Mouse (Mus musculus) frontal cortex, adult 2 months (tissue): ENCODE measurements around the gene Atp6v0e. TPM values are rescaled to one million over a fixed set of nuclear protein-coding genes. Genes with fewer than 3 reads are reported as not detected.

Source experiments
- DNase-seq, 2 experiments: peaks; one replicate each; pipeline ENCODE4 v3.0.0; 2022; ENCODE audit warnings: low spot score in 1 of 2; ENCODE audit errors: extremely low spot score in 1 of 2
- polyA plus RNA-seq: library from polyadenylated mRNA; depleted of rRNA; stranded (reverse); fragments of >200 nt; gene quantifications from 2 replicates; pipeline ENCODE4 v1.2.3, GENCODE M21; 2012; rRNA removed

The Atp6v0e gene
- polyA plus RNA-seq: 80.3 and 80.9 TPM in 2 replicates

GRCm38 (mm10) chr17:26662978-26663683 lies at the start of gene Atp6v0e:
Gene Atp6v0e, plus strand, starts transcription at chr17:26663231.
- peak; percentile 91 to 99 for DNase-seq

GRCm38 (mm10) chr17:26614286-26614685 lies 48.7 kb upstream of the Atp6v0e start:
- DNase-seq: no peak

DNA sequence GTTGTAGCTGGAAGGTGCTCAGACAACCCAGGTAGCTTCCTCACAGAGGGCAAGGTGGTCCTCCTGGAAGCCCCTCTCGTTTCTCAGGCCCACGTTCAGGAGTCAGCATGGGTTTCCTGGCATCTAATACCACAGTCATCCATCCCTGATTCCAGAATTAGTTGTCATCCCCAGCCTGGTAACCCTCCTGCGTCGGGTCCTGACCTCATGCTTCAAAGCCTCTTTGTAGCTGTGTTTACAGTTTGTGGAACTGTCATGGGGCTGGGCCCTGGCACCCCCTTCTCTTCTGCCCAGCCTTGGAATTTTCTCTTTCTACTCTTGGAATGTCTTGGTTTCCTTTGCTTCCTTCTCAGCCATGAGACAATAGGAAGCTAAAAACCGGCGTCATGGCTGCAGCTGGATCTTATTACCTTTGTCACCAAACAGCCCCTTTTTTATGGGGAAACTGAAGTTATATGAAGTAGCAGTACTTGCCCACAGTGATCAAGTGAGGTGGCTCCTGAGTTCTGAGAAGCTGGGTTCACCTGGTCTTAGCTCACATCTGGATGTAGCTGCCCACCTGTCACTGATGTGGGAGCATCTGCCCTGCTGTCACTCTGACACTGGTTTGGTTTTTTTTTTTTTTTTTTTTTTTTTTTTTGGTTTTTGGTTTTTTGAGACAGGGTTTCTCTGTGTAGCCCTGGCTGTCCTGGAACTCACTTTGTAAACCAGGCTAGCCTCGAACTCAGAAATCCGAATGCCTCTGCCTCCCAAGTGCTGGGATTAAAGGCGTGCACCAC lies 48.1 kb upstream of the Atp6v0e start:
- DNase-seq: no peak

GRCm38 (mm10) chr17:26616696-26617095 lies 46.3 kb upstream of the Atp6v0e start:
- DNase-seq: no peak

DNA sequence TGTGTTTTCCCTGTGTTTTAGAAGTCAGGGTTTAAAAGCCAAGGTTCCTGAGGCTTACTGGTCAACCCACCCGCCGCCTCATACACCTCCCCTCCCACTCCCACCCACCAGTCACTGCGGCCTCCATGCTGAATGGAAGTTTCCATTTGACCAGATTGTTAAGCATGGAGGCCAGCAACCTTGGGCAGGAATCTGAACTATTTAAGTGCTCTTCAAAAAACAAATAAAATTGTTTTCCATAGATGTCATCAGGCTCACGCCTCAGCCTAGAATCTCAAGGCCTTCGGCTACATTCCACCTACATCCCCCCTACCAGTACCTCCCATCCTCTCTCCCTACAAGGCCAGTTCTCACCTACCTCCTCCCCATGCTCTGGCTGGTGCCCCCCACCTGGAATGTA lies 44.5 kb upstream of the Atp6v0e start:
- no peak for DNase-seq

GRCm38 (mm10) chr17:26619577-26619976 lies 43.5 kb upstream of the Atp6v0e start:
- DNase-seq: no peak

GRCm38 (mm10) chr17:26620292-26620691 lies 42.7 kb upstream of the Atp6v0e start:
- DNase-seq: no peak

GRCm38 (mm10) chr17:26620786-26621766 lies 42.0 kb upstream of the Atp6v0e start:
- DNase-seq: peak in 1 of 2 experiments; percentile 60

DNA sequence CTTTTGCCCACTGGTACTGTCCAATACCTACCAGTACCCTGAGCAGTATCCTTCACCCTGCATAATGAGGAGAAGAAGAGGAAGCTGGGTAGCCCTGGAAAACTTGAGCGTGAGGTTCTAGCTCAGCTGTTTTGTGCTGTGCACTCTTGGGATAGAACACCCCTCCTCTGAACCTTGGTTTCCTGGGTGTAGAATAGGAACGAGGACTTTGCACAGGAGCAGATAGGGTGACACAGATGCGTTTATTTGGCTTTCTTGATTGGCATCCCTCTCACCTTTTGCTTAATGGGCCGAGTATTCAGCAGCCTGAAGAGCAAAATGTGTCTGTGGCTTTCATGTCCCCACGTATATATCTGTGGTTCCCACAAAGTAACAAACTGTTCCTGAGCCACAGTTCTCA lies 41.1 kb upstream of the Atp6v0e start:
- DNase-seq: no peak

DNA sequence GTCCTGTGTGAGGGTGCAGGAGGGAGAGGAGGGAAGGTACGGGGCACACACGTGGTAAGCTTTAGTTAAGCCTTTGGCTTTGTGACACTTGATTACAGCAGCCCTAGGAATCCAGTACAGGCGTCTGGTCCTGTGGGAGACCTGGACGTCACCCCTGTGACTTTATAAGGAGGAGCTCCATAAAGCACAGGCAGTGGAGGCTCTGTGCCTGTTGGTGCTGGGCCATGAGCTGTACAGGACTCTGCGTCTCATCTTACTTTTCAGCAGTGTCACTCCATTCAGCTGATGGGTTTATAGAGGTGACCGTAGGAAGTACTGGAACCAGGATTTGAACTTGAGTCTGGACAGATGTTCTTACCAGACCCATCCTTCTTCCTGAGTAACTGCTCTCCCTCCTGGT lies 39.0 kb upstream of the Atp6v0e start:
- DNase-seq: no peak

DNA sequence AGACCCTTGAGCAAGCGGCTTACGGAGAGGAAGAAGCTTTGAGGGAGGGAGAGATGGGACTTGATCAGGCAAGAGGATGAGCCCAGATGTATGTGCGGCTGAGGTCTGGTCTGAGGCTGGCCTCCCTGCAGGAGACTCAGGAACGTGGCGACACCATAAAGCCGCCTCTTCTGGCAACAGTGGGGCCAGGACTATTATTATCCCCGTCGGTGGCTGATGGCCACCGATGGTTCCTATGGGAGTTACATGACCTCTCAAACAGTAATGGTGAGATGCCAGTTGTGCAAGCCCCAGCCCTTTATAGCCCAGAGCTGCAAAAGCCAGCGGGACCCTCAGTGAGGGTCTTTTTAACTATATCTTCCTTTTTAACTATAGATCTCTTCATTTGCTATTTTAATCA lies 38.0 kb upstream of the Atp6v0e start:
- no peak for DNase-seq

GRCm38 (mm10) chr17:26625521-26626010 lies 37.5 kb upstream of the Atp6v0e start:
- no peak for DNase-seq

GRCm38 (mm10) chr17:26628479-26628878 lies 34.6 kb upstream of the Atp6v0e start:
- no peak for DNase-seq

- DNase-seq: no peak
Measured at GRCm38 (mm10) chr17:26628936-26629335, 34.1 kb upstream of the Atp6v0e start.

DNA sequence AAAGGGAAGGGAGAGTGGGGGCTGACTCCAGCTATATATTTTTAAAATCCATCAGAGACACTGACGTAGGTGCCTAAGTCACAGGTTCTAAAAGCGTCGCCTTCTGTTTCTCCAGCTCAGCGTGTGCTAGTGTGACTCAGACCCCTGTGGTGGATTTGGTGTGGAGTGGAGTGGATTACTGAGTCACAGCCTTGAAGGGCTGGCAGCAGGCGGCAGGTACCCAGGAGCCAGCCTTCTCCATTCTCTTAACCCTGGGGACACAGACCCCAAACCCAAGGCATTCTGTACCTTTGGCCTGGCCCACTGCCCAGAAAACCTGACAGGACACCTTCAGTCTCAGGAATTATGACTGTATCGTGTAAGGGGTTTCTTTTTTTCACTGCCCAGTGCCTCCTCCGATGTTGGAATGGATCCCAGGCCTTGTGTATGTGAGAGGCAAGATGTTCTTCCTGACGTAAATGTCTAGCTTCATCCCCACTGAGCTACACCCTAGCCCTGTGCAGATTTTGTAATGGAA lies 31.2 kb upstream of the Atp6v0e start:
- peak; percentile 81 to 84 for DNase-seq

DNA sequence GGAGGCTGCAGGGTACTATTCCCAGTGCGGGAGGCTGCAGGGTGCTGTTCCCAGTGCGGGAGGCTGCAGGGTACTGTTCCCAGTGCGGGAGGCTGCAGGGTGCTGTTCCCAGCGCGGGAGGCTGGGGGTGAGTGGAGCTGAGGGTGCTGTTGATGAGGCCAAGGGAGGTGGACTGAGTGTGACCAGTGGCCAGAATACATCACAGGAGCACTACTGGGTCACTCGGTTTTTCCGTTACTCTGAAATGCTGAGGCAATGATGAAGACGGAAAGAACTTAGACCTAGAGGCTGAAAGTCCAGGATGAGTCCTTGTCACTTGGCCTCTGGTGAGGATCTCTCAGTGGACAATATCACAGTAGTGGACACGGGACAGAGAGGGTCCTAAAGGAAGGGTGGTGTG lies 29.8 kb upstream of the Atp6v0e start:
- no peak for DNase-seq

DNA sequence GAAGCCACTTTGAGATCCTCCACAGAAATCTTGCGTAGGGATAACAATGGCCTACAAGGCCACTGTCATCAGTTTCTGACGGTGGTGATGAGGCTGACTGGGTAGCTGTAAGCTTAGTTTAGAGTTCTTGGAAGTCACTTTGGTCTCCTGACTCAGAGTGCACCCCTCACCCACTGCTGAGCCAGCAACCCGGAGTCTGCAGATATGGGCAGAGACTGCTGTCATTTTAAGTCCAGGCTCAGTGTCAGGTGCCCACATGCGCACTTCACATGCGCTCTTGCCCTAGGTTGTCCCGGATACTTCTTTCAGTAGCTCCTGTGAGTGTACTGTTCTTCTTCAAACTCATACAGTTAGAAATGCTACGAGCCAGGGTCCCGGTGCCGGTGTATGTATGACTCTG lies 29.1 kb upstream of the Atp6v0e start:
- no peak for DNase-seq

- DNase-seq: no peak
Measured at GRCm38 (mm10) chr17:26634539-26634938, 28.5 kb upstream of the Atp6v0e start.

- no peak for DNase-seq
Measured at GRCm38 (mm10) chr17:26635951-26636350, 27.1 kb upstream of the Atp6v0e start.

DNA sequence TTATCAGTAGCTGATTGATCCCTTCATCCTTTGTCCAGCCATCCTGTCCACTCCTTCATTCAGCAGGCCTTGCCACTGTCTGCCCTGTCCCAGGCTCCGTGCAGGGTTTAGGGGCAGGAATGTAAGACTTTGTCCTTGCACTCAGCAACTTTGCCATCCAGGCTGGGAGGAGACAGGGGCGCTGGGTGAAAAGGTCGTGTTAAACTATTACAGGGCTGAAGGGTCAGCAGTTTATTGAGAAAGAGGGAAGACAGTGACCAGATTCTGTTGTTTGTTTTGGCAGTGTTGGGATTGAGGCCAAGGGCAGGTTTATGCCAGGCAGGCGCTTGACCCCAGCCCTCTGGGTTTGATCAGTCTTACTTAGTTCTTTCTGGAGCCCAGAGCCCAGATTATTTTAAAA lies 25.2 kb upstream of the Atp6v0e start:
- no peak for DNase-seq
